Mouse (Mus musculus): Measurements from ENCODE around the gene Olfr221.
"Not testable (repeated sequence)": the region's sequence is repeated elsewhere in the genome, so short reads cannot be mapped to it uniquely, and the experiment has no call there.

Gene Olfr221

DNA sequence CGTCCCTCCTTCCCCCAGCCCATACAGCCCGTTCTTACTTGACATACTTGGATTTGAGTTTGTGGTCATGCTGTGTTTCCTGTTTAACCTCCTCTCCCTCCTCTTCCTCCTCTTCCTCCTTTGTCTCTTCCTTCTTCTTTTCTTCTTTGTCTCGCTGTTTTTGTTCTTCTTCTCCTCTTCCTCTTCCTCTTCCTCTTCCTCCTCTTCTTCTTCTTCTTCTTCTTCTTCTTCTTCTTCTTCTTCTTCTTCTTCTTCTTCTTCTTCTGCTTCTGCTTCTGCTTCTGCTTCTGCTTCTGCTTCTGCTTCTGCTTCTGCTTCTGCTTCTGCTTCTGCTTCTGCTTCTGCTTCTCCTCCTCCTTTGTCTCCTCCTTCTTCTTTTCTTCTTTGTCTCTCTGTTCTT, at the start of gene Olfr221:
Gene Olfr221 (minus strand): TSS at position 101 of the 400 bp plus-strand sequence.
- DNase-seq = not testable (repeated sequence)

DNA sequence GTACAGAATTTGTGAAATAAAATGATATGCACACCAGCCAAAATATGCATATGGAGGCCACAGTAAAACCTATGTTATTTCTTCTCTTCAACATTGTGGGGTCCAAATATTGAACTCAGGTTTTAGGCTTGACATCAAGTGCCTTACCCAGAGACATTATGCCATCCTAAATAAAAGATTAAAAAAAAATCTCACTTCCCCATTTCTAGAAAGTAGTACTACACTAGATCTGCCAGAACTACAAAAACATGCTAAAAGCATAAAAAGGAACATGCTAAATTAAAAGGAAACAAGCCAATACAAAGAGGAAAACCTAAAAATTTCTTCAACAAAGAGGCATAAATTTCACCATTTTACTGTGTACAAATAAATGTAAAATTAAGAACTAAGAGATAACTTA, 40.8 kb upstream of the Olfr221 start:
- no peak for DNase-seq

GRCm38 (mm10) chr14:52071599-52072137, 29.4 kb upstream of the Olfr221 start:
- DNase-seq = no peak

GRCm38 (mm10) chr14:52066135-52066534, 23.9 kb upstream of the Olfr221 start:
- DNase-seq = no peak

GRCm38 (mm10) chr14:52061798-52062197, 19.5 kb upstream of the Olfr221 start:
- no peak for DNase-seq

DNA sequence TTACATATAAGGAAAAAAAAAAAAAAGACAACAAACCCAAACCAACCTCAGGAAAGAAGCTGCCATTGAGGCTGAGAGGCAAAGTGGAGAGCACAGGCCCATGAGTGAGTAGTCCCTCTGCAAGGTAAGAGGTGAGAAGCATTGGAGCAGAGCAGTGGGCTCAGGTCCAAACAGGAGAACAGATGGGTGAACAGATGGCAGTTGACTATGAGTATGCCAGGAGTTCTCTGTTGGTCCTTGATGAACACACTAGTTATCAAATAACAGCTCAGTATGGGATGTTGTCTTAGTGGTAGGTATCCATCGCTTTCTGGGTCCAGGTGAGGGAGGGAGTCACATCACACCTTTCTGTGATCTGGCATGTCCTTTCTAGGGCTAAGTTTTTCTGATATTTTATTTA, 18.5 kb upstream of the Olfr221 start:
- DNase-seq = no peak

DNA sequence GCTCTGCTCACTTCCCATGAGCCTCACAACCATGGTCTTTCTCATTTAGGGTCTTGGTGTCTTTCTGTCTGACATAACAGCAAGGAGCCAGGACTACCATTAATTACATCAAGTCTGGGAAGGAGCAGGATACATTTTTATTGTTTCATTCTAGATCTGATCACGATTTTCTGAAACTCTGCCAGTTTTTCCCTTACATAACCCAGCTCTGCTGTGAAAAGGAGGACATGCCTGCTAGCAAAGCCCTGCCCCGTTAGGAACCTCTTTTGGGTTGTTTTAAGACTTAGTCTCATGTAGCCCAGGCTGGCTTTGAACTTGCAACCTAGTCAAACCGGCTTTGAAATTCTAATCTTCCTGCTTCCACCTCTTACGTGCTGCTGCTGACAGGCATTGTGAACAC, 17.7 kb upstream of the Olfr221 start:
- DNase-seq = no peak

GRCm38 (mm10) chr14:52052720-52053119, 10.5 kb upstream of the Olfr221 start:
- DNase-seq = not testable (repeated sequence)

- DNase-seq = no peak
These were observed 3.8 kb upstream of the Olfr221 start for GRCm38 (mm10) chr14:52045966-52046565.

DNA sequence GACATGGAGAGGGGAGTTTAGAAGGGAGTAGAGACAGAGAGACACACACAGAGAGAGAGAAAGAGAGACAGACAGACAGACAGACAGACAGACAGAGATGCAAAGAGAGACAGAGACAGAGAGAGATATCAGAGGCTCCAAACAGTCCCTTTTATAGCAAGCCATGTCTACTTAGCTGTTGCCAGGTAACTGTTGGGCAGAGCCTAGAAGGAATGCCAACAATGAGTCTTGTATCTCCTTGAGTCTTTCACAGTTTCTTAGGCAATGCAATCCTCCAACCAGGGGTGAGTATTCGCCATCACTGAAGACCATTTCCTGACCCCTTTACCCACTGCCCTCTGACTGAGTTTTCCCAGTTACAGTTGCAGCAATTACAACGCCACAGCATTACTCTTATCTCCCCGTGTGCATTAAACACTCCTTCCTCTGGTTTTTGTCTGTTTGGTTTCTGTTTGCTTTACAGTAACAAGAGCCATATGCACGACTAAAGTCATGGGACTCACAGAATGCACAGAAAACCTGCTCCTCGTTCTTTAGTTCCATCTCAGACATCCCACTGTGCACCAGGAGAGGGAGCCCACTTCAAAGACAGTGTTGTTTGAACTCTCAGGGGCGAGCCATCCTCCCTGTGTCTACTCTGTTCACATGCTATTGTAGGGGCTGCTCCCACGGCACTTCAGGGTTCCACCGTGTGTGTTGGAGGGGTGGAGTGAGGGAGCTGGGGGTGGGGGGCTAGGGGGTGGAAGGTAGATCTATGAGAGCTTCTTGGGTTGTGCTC, 2.8 kb upstream of the Olfr221 start:
- DNase-seq = peak; percentile 64

DNA sequence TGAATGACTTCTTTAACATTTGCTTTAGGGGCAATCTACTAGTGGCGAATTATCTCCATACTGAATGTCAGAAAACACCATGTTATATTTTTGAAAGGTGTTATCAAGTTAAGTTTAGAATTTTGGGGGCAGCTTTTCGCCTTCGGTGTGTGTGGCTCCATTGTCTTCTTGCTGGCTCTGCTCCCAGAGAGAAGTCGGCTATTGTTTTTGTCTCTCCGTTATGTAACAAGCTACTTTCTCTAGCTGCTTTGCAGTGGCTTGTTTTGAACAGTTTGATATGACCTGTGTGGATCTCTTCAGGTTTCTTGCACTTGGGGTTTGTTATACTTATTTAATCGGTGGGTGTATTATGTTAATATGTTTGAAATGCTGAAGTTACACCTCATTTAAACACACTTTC, 1.2 kb upstream of the Olfr221 start:
- DNase-seq = no peak

DNA sequence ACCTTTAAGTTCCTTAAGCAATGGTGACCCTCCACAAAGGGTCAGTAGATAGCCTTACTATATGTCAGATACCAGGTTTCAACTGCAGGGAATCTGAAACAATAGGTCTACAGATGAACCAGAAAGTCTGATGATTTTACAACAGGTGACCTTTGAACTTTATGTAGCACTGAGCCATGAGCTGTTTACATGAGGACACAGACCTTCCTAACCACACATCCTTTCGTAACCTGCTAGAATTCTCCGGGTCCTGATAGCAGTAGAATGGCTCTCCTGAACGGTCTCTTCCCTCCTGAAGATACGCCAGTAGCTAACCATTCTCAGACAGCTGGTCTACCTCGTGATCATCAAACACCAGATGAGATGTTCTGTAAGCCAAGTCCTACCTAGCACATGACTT, 2.9 kb downstream of the Olfr221 start:
- DNase-seq = no peak

GRCm38 (mm10) chr14:52035926-52036325, 6.3 kb downstream of the Olfr221 start:
- no peak for DNase-seq

GRCm38 (mm10) chr14:52026342-52026741, 15.9 kb downstream of the Olfr221 start:
- no peak for DNase-seq

- no peak for DNase-seq
These were observed 18.1 kb downstream of the Olfr221 start for GRCm38 (mm10) chr14:52024133-52024532.

DNA sequence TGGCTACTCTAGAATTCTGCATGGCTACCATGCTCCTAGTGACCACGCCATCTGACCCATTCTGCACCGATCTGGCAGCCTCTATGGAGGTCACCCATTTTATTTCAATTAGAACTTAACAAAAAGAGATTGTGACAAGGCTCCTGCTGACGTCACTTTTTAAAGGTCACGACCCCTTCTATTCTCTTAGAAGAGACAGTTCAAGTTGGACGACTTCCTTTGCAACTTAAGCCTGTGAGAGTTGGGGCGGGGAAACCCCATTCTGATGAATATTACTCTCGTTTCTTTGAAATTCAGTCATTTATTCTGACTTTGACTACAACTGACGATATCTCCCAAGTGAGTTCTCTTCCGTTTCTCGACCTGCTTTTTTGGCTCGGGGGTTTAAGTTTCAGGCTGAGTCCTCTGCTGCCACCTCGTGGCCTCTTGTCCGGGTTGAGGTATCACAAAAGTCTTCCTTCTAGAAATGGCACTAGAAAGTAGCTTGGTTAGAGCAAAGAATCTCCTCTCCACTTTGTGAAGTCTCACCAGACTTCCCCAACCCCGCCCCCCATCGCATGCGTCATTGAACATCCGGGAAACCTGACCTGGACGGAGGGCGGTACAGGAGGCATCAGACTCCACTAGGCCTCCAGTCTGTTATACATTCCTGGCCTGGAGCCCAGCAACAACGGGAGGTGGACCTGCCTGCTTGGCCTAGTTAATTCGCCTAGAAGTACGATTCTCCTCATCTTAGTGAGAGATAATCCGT, 19.4 kb downstream of the Olfr221 start:
- DNase-seq = peak; percentile 97

- DNase-seq = no peak
These were observed 20.0 kb downstream of the Olfr221 start for GRCm38 (mm10) chr14:52022244-52022708.

GRCm38 (mm10) chr14:52021568-52022212, 20.6 kb downstream of the Olfr221 start:
- DNase-seq = no peak

- no peak for DNase-seq
These were observed 21.1 kb downstream of the Olfr221 start for GRCm38 (mm10) chr14:52021138-52021529.

- DNase-seq = peak; percentile 86
These were observed 21.6 kb downstream of the Olfr221 start, which contains the start of gene Zfp219 for GRCm38 (mm10) chr14:52020486-52021137. Gene Zfp219, minus strand, starts transcription at chr14:52020733.

DNA sequence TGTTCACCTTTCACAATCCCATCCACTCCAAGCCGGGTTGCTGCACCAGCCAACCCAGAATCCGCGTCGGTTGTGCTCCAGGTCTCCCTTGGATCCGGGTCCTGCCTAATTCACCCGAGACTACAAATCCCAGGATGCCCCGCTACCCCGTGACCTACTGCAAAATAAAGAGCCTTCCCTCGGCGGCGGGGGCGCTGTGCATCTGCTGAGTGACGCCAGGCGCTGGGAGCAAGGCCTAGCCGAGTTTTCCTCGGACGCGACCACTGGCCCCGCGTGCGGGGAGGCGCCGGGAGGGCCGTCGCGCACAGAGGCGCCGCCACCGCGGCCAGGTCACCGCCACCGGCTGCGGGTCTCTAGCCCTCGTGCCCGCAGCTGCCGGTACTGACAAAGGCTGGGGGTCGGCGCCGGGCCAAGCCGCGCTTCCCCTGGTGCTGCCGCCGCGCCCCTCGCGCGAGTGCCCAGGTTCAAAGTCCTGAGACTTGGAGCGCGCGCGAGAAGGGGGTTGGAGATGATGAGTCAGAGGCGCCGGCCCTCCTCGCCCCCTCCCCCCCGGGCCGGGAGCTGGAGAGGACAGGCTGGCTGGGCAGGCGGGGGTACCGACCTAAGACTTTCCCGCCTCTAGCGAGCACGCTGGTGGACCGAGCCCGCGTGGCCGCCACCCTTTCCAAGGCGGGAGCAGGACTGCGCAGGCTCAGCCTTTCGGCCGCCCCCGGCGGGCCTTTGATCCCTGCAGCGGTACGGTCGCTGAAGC, 22.5 kb downstream of the Olfr221 start:
- peak; percentile 98 for DNase-seq

All from kidney, postnatal 10 days (tissue).